Mouse (Mus musculus) frontal cortex, postnatal 14 days (tissue): Measurements from ENCODE around the gene Uap1l1.
A peak's percentile ranks its signal among the peaks of the same experiment; 100 is the strongest.

ENCODE experiments used
- DNase-seq, 2 experiments: peaks; one replicate each; pipeline ENCODE4 v3.0.0; 2022; ENCODE audit warnings: low spot score in 2 of 2

The Uap1l1 gene

DNA sequence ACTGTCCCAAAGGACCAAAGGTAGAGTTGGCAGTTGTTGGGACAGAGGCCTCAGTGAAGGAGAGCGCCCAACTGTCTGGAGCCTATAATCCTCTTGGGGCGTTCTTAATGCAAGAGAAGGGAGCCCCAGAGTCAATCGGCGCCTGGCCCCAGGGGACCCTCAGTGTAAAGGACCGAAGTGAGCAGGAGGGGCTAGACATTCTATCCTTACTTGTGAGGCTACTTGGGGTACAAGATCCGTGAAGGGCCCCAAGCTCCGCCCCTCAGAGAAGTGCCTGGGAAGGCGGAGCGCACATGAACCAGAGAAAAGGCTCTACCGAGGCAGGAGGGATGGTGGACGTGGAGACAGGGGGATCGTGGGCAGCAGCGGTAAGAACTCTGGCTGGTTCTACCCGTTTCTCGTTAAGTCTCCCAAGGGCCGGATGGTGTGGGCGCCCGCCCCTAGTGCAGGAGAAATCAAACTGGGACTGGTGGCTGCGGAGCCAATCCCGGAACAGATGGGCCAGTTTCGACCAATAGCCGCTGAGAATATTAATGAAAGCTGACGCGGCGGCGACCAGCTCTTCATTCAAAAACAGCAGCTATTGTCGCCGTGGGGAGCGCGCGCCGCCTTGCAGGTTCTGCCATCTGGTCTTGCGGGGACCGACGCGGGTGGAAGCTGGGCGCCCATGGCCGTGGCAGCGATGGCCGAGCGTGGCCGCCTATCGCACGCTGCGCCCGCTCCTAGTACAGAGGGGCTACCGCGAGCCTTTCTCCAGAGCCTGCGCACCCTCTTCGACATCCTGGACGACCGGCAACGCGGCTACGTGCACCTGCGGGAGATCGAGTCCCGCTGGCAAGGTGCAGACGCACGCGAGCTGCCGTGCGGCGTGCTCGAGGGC, 6.5 kb upstream of the Uap1l1 start, which contains the start of gene Sapcd2:
Gene Sapcd2 (plus strand): TSS at position 558 of the 880 bp plus-strand sequence.
- peak; percentile 83 to 86 for DNase-seq

DNA sequence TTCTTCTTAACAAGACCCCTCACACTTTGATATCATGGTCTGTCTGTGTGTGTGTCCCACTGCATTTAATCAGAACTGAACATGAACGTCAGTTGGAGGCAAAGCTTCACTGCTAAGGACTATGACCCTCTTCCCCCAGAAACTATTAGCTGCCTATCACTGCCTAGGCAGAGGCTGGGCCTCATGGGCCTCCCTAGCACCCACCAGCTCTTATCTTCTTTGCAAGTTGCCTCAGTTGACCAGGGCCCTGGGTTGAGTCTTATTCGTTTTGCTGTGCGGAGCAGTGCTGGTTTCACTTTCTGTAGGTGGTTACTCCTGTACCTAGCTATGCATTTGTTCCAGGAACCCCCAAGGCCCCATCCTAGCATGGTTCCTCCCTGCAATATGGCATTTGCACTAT, 4.5 kb upstream of the Uap1l1 start:
- DNase-seq: no peak

GRCm38 (mm10) chr2:25364761-25365090, 756 bp downstream of the Uap1l1 start:
- no peak for DNase-seq

GRCm38 (mm10) chr2:25364313-25364712, 1.2 kb downstream of the Uap1l1 start:
- no peak for DNase-seq

GRCm38 (mm10) chr2:25363478-25364178, 1.9 kb downstream of the Uap1l1 start:
- DNase-seq: no peak

GRCm38 (mm10) chr2:25359848-25360247, 5.6 kb downstream of the Uap1l1 start:
- DNase-seq: no peak

- DNase-seq: peak; percentile 72 to 78
These were observed 9.0 kb downstream of the Uap1l1 start, which contains the start of gene Dpp7 for GRCm38 (mm10) chr2:25356208-25357079. Dpp7 (minus strand) TSS chr2:25356359.

DNA sequence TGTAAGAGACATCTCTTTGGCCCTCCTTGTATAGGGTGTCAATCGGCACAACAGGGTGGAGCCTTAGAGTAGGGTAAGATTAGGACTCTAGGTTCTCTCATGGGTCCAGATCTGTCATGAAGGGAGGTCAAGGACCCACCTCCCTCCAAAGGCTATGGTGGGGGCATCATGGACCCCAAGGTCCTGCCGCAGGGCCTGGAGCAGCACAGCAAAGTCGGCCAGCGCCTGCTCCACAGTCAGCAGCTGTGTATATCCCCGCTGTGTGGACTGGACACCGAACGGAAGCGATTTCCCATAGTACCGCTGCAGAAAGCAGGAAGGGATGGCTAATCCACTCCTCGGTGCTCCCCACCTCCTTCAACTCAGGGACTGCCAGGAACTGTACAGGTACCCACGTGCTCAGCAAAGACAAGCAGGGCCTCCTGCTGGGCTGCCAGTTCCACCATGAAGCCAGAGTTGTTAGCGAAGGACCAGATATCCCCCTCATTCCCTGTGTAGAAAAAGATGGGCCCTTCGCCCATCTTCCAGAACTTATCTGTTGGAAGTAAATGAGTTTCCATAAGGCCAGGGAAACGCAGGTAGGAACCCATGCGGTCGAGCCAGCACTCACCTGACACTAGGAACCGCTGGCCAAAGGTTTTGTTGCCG, 9.9 kb downstream of the Uap1l1 start:
- no peak for DNase-seq

DNA sequence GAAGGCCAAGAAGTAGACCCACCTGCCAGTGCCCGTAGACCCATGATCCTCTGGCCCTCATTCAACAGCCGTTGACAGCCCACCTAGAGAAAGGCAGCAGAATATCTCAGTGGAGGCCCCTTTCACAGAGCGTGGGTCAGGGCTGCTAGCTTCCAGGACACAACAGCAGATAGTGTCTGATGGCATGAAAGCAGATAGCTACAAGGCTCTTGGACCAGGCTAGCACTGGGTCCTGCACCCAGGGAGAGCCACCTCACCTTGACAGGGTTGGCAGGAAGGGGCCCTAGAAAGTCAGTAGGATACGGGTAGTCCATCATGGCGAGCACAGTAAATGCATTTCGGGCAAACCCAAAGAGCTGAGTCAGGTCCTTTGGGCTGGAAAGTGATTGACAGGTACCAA, 11.3 kb downstream of the Uap1l1 start:
- DNase-seq: no peak

- no peak for DNase-seq
These were observed 14.8 kb downstream of the Uap1l1 start for GRCm38 (mm10) chr2:25350701-25351100.

- no peak for DNase-seq
These were observed 16.0 kb downstream of the Uap1l1 start for GRCm38 (mm10) chr2:25349499-25349898.

GRCm38 (mm10) chr2:25348162-25348561, 17.3 kb downstream of the Uap1l1 start:
- DNase-seq: no peak

DNA sequence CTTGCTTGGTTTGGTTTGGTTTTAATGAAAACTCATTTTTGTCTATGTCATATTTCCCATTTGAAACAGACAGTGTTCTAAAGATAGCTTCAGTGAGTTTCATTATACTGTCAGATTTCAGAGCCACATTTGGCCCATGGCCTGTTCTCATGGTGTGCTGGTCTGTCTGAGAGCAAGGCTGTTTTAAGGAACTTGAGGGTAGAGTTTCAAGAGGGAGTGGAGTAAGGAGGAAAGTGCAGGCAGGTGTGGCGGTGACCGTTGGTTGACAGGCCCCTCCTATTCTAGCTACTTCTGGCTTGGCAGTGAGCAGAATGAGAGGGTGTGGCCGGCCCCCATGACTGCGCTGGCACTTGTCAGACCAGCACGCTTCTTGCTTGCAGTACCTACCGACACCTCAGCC, 27.2 kb downstream of the Uap1l1 start:
- no peak for DNase-seq

GRCm38 (mm10) chr2:25333569-25333968, 31.9 kb downstream of the Uap1l1 start:
- no peak for DNase-seq

DNA sequence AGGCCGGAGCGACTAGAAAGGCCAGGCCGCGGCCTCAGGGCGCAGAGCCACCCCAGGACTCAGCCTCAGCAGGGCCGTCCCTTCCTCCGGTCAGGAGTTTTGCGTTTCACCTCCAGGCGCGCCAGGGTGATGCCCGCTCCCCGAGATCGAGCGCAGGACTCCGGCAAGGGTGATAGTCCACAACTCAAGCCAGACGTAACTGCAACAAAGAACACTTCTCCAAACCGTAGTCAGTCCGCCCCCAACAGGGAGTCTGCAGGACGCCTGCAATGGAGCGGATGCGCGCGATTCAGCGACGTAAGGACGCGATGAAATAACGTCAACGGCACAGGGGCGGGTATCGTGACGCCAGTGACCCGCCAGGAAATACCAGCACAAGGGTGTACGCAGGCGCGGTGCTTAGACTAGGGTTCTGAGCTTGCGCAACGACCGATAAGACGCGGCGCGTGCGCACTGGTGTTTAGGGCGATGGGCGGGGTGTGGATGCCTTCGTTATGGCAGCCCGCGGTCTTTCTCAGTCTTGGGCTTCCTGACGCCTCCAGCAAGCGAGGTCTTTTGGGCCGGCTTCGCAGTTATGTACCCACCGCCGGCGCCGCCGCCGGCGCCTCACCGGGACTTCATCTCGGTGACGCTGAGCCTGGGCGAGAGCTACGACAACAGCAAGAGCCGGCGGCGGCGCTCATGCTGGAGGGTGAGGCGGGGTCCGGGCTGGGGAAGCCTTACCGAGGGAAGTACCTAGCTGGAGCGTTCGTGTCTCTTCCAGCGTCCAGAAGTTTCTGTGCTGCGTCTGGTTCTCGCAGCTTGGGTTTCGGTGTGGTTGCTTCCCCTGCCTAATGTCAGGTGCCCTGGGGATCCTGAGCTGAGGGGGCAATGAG, 33.0 kb downstream of the Uap1l1 start, which contains the start of gene Man1b1:
Gene Man1b1 (plus strand): TSS at position 53 of the 875 bp plus-strand sequence.
- peak; percentile 99 for DNase-seq

DNA sequence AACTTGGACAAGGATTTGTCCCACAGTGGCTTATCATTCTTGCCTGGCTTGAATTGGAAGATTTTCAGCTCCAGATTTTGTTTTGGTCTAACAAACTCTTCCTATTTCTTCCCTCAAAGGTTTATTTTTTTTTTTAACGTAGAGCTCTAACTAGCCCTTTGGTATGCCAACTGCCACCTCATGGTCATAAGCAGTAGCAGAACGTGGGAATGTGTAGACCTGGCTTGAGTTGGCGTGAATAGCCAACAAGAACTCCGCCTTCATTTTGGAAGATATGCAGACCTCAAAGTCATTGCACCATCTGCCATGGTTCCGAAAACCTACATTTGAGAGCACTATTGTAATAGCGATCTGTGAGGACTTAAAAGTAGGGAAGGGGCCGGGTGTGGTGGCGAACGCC, 34.0 kb downstream of the Uap1l1 start:
- no peak for DNase-seq

DNA sequence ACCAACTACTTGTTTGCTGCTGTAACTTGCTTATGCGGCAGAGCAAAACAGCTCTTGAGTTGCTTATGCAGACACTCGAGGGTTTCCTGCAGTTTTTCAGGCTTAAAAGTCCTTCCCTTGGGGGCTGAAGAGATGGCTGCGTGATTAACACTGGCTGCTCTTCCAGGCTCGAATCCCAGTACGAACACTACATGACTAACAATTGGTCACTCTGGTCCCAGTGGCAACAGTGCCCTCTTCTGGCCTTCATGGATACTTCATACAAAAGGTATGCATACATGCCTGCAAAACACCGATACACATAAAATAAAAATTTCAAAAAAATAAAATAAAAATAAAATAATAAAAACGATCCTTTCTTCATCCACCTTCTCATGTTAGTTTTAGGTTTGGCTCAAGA, 37.0 kb downstream of the Uap1l1 start:
- DNase-seq: no peak

DNA sequence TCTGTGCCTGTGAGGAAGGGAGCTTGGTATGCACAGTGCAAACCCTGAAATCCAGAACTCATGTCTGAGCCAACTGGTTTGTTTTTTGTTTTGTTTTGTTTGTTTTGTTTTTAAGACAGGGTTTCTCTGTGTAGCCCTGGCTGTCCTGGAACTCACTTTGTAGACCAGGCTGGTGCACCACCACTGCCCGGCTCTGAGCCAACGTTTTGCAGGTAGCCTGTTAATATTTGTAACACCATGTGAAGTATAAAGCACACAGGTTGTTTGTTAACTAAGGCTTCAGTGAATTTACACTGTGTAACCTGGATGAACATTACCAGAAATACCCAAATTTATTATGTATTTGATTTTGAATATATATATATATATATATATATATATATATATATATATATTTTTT, 39.4 kb downstream of the Uap1l1 start:
- DNase-seq: no peak

- no peak for DNase-seq
These were observed 45.4 kb downstream of the Uap1l1 start for GRCm38 (mm10) chr2:25320084-25320483.

DNA sequence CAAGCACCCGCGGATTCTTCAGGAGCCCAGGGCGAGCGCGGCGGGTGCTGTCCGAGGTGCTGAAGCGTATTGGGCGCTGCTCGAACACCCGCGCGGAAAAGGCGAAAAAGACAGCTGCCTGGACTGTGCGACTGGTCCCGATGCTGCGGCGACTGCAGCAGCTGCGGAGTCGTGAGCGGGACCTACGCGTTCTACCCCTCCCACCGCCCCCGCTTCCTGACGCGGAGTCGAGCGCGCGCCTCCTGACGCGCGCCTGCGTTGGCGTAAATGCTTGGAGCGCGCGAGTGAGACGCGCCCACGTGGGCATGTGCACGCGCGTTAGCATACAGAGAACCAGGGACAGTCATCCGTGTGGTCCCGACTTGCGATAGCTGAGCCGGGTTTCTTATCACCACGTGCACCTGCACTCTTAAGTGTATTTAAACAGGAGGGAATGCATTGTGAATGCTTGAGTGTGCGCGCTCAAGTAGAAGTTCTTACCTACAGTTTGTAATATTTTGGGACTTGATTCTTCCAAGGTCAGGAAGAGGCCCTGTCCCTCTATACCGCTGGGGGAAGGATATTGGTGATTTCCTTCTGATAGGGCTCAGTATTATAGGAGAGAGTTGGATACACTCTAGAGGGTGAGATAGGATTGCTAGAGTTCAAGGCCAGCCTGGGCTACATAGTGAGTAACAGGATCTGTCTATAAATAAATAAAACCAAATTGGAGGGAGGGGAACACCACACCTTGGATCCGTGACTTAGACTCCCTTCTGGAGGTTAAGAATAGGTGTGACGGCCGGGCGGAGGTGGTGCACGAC, 46.3 kb downstream of the Uap1l1 start, which contains the start of gene Grin1:
Gene Grin1 (minus strand): TSS at position 217 of the 803 bp plus-strand sequence.
- peak; percentile 82 to 84 for DNase-seq
